Mouse (Mus musculus): Measurements from ENCODE around the gene Sim1. TPM values are rescaled to one million over a fixed set of nuclear protein-coding genes. Genes with fewer than 3 reads are reported as not detected.

Sim1 gene
- not detected for total RNA-seq (2022)

DNA sequence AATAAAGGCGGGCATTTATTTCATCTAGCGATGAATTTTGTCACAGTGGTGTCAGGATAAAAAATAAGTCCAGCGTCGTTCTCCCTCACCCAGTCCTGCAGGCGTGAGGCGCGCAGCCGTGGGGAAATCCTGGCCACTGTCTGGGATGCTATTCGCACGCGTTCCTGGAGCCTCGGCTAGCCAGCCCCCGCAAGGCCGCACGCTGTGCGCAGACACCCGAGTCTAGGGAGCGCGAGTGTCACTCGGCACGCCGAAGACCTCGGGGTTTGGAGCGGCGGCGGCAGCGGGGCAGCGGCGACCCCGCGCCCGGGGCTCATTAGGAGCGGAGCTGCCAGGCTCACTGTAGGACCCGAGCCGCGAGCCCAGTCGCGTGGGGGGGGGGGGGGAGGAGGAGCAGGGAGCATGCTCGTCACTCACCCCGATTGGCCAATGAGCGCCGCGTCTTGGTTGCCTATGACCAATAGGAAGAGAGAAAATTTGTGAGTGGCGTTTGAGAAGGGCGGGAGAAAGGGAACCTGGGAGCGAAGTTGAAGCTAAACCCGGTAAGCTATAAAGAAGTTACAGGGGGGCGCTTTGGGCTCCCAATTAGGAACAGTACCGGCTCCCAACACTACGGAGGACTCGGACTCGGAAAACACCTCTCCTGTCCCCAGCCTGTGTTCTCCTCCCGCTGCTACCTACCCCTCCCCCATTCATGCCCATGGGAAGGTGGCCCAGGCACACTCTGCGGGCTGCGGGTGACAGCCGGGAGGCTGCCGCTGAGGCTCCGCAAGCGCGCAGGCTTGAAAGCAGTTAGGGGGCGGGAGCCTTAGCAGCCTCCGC is at the start of gene Sim1:
TSS of gene Sim1 (plus strand) at position 585 of the 822 bp plus-strand sequence.
- no peak for DNase-seq (ENCODE audit: low spot score)

DNA sequence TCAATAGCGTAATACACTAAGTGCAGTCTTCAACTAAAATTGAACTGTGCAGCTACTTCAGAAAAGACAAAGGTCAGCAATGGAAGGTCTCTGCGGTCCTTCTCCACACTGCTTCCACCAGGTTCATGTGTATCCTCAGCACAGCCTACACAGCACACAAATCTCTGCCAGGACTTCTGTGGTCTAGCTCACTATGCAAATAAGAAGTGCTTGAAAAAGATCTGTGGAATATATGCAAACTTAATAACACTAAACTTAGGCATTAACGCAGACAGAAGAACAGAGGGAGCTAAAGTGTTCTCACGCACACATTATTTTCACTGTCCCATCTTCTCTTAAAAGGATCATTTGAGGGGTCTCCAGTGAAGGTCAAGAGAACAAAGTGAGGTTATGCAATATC is 26.4 kb upstream of the Sim1 start:
- no peak for DNase-seq (ENCODE audit: low spot score)

DNA sequence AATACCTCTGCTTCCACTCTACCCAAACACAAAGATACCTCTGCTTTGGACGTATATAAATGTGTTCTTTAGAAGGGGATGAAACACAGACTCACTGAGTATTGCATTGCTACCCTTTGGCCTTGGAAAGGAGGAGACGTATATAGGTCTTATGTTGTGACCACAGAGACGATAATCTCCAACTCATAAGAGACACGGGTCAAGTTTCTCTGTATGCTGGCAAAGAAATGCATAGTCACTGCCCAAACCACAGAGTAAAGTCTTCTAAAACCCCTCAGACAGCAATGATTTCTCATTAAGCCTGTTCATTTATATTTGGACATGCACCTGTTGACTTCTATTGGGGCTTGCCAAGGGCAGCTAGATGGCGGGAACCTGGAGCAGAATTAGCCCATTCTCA is 17.6 kb upstream of the Sim1 start:
- no peak for DNase-seq (ENCODE audit: low spot score)

DNA sequence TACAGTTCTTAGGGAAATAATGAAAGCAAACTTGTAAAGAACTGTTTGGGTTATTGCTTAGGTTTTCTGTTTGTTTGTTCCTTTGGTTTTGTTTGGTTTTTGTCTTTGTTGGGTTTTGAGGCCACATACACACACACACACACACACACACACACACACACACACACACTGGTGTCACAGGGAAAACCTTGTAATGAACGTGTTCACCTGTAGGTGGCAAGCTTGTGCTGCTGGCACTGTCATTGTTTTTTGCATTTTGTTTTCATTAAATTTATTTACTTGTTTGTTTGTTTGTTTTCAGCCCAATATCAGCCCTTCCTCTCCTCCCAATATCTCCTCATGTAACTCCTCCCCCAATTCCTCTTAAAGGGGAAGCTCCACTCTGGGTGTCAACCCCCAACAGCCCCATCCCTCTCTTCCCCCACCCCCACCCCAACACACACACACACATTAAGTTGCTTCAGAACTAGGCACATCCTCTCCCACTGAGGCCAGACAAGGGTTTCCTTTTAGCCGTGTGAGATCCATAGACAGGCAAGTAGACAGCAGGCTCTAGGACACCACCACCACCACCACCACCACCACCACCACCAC is 13.0 kb upstream of the Sim1 start:
- DNase-seq (ENCODE audit: low spot score) = no peak

DNA sequence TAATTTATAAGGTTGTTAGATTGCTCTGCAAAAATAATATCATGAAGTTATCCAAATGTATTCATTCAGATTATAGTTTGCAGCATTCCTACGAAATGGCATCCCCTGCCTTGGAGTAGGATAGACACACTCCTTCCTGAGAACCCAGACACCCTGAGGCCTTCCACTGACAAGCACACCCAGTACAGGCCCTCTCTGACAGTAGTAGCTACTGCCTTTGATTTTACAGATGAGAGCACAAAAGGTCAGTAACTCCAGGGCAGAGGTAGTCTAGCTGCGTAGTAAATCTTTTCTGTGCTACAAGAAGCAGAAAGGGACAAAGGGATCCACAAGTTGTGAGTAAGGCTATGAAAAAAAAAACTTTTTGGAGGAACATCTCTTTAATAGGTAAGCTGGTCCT is 12.2 kb upstream of the Sim1 start:
- DNase-seq (ENCODE audit: low spot score) = no peak

DNA sequence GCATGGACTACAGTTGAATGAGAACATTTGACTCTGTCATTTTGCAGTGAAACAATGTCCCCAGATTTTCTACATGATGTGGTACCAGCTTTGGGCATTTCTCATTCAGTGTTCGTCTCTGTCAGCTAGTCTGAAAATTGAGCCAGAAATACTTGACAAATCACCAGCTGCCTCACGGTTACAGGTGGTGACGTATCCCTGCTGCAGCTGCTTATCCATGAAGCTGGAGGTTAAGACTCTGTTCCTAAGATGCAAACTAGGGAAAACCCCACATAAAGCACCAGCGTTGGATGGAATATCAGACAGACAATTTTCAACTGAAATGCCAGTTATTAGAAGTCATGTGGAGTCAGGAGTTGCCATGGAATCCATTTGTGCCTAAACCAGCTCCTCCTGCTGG is 8.2 kb upstream of the Sim1 start:
- no peak for DNase-seq (ENCODE audit: low spot score)

DNA sequence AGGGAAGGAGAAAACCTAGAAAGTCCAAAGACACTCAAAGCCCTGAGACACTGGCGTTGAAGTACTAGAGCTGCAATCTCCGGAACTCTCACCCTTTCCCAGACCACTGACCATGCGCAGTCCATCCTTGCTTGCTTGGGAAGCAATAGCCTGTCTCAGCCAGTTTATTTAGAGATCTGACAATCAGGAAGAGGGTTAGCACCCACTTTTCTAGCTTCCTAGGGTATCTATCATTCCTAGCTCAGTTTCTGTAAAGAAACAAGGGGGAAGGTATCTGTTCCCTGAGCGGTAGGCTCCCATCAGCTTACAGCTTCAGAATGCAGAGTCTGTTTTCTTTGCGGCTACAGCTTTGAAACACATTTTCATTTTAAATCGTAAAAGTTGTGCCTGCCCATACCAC is 3.9 kb upstream of the Sim1 start:
- no peak for DNase-seq (ENCODE audit: low spot score)

DNA sequence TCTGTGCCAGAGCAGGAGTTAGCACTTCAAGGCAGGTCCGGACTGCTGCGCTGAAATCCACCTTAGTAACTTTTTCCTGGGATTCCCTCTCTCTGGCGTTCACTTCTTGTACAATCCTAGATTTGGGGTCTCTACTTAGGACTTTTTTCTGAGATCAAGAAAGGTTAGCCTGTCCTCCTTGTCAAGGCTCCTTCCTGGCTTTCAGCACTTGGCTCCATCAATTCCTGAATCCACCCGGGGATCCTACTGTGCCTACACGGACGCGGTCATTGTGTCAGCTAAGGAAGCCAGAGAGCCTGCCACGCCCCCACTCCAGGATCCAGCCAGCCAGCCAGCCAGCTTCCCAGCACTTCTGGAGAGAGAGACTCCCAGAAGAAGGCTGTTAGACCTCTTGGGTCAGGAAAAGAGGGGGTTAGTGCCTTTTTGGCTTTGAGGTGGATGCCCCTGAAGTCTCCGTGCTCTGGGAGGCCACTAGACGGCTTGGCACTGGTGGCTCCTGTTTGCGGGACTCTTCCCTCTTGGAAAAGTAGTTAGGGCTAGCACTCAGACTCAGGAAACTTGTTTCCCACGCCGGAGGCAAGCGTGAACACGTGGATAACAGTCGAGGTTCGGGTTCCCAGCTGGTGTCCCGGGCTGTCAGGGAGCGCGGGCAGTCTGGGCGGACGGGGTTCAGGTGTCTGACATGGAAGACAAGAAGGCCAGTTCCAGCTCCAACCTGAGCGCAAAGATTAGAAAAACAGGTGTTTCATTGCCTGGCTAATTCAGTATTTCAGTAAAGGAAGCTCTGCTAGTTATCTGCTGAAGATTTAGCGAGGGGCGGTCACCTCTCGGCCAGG is 2.5 kb upstream of the Sim1 start:
- DNase-seq (ENCODE audit: low spot score) = no peak

DNA sequence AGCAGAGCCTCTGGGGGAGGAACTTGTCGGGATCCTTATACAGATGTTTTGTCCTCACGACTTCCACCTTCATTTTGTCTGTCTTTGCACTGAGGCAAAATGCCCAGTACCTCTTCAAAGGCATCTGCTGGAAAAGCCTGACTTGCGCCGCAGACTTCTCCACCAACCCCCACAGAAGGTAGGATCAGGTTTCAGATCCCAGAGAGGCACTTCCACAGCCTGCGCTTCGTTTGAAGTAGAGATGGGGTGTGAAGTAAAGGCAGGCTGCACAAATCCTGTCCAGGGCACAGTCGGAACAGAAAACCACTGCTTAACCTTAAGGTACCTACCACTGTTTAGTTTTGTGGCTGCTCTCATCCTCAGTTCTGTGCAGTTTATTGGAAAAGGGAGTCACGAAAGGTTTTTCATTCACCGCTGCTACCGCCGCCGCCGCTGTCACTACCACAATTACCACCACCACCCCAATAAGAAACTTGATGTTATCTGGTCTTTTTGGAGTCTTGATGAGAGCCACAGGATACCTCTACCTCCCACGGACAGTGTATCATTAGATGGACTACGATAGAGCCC is 1.7 kb upstream of the Sim1 start:
- DNase-seq (ENCODE audit: low spot score) = no peak

DNA sequence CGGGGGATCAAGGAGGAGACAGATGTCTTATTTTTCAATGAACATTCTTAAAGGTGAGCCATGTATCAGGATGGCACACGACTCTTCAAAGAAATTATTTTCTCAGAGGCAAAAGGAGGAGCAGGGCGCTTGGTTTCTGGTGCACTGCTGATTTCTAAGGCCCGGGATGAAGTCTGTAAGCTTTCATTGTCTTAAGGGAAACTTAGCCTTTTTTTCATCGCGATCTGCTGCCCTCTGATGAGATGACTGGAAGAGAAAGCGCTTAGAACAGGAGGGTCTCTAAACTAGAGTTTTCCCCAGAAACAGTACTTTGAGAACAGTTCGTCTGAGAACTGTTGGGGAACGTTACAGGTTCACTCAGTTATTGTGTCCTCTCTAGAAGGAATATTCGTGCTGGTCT is 1.0 kb upstream of the Sim1 start:
- no peak for DNase-seq (ENCODE audit: low spot score)

DNA sequence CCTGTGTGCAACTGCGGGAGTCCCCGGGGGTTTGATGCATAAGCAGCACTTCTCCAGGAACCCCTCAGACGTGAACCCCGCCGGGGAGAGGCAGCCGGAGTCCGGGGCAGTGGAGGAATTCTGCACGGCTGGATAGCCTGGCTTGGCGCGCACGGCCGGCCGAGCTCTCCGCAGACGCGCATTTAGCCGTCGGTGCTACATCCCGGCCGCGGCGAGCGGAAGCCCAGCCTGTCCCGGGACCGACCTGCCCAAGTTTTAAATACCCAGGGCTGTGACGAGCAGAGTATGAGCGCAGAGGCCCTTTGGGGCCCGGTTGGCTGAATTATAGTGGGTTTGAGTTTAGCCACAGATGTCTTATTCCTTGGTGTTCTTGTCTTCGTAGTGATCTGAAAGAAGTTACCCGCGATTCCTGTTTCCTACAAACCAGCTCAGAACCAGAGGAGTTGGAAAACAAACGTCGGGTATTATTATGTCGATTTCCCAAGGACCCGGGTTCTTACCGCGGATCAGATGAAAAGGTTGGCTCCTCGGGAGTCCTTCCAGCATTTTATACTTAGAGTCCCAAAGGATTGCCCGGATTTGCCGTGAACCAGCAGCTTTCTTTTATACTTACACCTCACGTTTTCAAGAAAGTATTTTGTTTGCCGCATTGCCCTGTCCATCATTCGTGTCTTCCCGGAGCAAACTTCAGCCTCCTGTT is 687 bp downstream of the Sim1 start:
- no peak for DNase-seq (ENCODE audit: low spot score)

DNA sequence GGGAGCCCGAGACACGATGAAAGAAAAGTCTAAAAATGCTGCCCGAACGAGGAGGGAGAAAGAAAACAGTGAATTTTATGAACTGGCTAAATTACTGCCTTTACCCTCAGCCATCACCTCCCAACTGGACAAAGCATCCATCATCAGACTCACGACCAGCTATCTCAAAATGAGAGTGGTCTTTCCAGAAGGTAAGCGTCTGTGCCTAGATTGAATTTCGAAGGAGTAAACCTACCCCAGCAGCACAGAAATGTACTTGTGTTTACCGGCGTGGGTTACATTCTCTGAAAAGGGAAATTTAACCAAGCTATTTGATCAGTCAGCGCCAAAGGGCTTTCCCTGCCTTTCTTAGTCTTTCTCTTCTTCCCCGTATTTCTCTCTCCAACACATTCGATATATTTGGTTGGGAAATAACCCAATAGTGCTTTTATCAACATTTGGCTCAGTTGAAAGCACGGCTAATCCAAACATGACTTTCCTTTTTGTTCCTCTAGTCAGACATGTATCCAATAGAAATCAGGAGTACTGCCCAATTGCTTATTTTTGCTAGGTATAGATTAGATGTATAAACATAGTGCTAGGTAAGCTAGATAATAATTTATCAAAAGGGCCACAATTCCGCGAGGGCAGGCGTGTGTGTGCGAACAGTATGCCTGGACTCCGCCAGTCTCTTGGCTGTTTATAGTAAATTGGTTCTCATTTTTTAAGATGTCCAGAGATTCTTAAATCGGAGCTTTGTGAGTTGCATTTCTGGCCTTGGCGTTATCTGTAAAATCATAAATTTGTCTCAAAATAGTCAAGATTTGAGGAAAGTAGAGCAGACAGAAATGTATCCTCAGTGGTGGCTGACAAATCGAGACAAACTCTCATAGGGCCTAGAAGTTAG is 1.6 kb downstream of the Sim1 start:
- no peak for DNase-seq (ENCODE audit: low spot score)

DNA sequence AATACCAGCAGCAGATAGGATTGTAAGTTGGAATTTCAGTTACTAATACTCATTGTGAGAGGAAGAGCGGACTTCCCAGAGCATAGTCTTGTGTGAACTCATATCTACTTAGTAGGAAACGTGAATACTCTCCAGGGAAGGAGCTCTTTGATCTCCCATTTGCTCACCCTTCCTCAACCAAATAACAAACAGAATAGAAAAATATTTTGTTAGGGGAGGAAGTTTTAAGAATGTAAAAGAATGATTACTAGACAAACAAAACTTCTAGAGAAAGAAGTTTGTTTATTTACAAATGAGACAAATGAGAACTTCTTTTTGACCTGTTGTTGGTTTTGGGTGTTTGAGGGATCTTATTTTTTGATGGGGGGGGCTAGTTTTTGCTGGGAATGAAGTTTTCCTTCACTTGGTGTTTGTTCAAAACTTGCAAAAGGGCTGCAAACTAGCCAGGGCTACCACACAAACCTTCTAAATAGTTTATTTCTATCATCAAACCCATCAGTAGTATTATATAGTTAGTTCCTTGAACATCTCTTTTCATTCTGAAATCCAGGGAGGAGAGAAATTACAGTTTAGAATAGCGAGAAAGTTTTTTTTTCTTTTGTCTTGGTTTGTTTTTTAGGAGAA is 2.3 kb downstream of the Sim1 start:
- no peak for DNase-seq (ENCODE audit: low spot score)

DNA sequence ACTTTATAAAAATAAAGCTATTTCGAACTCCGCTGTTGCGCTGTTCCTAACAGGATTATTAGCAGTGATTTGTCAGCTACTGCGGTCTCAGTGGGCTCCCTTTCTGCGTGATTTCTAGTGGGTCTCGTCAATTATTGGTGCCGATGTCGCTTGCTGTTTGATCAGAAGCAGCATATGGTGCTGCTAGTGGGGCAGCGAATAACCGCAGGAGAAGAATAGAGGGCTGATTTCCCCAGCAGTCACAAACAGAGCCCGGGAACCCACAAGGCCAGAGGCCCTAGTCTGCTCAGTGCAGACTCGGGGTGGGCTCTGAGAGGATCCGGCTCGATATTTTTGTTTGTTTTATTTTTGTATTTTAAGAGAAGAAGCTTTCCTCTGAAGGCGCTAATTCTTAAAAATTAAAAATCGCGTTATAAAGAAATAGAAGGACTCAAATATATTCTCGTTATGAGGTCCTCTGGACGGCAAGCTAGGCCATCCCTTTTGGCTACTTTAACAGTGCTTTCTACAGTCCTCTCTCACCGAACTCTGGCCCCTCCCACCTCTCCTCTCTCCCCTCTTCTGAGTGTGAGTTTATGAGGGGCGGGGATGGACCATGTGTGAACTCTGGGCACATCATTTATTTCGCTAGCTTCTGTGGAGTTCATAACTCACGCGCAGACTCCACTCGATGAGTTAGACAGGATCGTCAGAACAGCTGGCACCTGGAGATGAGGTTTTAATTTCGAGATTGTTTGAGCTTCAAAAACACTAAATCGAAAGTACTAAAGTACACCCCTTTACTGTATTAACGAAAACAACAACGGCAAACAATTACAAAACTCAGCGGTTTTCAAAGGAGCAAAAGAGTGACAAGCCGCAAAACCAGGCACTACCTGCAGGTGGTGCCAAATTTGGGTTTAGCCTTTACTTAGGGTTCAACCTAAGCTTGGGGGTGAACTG is 3.2 kb downstream of the Sim1 start:
- DNase-seq (ENCODE audit: low spot score) = no peak

DNA sequence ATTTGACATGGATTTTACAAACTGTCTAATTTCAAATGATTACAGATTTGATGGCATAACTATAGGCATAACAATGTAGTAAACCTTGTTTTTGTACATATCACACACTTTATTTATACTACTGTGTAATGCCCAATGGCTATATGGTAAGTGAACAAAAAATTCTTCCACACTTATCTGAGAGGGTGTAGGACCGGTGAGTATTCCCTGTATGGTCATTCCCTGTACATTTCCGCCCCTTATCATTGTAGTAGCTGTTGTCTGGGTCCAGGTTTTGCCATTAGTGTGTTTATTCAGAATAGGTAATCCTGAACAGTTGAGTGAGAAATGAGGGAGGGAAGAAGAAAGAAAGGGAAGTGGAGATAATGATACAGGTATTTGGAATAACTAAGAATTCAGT is 4.1 kb downstream of the Sim1 start:
- DNase-seq (ENCODE audit: low spot score) = no peak

DNA sequence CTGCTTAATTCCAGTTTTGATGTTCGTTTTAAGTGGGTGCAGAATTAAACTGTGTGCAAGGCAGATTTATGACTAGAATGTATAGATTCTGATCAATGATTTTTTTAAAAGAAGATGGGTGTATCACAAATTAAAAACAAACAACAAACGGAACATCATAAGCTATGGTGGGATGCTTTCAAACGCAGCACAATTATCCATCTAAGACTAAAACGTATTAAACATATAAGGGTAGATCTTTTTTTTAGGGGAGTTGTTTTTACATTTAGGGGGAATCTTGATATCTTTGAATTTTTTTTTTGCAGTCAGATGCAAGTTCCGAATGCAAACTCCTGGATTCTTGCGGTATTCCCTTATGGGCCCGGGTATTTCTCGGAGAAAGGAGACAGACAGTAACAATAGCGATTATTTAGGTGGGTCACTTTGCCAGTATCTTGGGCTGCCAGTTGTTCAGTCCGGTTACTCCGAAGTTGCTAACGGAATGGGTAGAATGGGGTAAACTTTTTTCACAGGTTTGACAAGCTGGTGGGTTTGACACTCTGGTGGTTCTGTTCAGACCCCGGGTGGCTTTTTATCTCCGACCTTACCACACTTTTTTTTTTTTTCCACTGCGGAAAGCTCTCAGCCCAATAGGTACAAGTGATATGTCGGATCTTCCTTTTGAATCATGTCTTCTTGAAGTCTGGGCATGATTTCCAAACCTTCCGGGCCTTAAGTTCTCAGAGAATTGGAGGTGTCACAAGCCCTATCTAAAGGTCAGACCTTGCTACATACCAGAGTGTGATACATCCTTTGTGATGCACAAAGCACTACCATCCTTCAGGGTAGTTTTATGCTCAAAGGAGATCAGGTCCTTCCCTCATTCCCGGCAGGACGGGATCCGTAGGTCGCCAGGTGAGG is 5.5 kb downstream of the Sim1 start:
- no peak for DNase-seq (ENCODE audit: low spot score)

DNA sequence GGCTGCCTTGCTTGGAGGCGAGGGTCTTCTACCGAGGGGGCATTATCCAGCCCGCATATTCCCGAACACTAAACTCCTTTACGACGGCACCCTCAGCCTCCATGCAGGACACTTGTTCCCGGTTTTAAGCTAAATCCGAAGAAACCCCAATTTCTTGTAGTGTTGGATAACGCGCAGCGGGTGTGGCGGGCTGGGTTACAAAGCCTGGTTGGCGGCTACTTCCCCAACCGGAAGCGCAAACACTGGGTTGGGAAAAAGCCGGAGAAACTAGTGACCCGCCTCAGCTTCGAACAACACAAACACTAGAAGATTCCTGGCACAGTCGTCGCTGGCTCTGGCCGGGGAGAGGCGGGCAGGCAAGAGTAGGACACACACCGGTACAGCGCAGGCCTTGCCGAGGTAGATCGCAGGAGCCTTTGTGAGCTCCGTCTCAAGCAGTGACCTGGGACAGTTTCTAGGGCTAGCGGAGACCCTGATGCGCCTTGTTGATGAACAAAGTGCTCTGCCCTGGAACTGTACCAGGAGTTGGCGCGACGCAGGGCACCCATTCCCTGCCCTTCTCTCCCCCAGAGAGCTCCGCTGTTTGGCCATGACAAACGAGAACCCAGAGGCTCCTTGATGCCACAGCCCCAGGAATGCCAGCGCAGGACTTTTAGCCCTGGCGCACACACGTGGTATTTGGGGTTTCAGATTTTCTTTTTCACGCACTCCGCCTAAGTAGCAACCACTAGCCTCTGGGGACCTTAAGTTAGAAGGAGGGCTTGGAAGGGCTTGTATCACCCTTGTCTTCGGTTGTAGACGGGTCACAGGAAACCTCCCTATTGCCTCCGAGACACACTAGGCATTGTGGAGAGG is 6.4 kb downstream of the Sim1 start:
- no peak for DNase-seq (ENCODE audit: low spot score)
